8 mouse cellular contexts compared by ENCODE assay signal in the genomic region with DNA sequence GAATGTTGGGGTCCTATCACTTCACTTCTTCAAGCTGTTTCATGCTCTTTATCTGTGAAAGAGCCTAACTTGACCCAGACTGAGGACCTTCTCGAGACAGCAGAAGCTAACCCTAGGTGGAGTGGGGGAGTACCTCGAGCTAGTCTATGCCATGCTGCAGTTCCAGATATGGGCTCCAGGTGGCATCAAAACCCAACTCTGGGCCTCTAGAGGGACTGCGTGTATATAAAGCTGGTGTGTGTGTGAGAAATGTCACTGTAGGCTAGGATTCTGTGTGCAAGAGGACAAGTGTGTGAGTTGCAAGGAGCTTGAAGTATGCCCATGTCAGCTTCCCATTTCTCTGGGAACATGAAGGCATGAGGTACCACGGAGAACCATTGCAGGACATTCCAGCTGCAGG. TPM values are rescaled to one million over a fixed set of nuclear protein-coding genes. Genes with fewer than 3 reads are reported as not detected.
DNase-seq lines count a peak whose midpoint lies in the region; ATAC-seq and TF ChIP-seq lines count a peak whose summit lies in the region.

No protein-coding gene starts in this region.

- TF ChIP-seq CTCF in liver, adult 2 months (IDR thresholded peaks at IDR 0.05; ENCODE audit: low read depth, low read length), result peak; percentile 80

- H3K4me3 ChIP-seq in liver, adult 2 months (ENCODE audit: insufficient read depth, low read depth, low read length), result no peak overlapping the region
- H3K4me3 ChIP-seq in neural tube, embryonic 13.5 days, result no peak overlapping the region

- DNase-seq in 3T3-L1 (ENCODE audit: low read depth, low spot score) (peak; percentile 91), MEL-GATA-1-ER (ENCODE audit: extremely low read depth, low read depth) (peak; percentile 67)
- DNase-seq in cerebellum, adult 8-10 months, result peak; percentile 79
- peak; percentile 85 for DNase-seq in forelimb bud, embryonic 11.5 days (ENCODE audit: low read depth, low spot score)
- DNase-seq in kidney, adult 9 months, result peak; percentile 76
- peak; percentile 37 for DNase-seq in liver, adult 2 months (ENCODE audit: extremely low read depth, low read depth, low spot score)
- peak; percentile 90 for DNase-seq in thymus, postnatal 14 days

- peaks cover 4% of the 10 kb centered on the region for H3K4me1 ChIP-seq in liver, adult 2 months (ENCODE audit: control insufficient read depth, insufficient read depth, low read length)
- H3K4me1 ChIP-seq in neural tube, embryonic 13.5 days (replicated peaks), result peaks cover 79% of the 10 kb centered on the region

- H3K79me2 ChIP-seq in liver, adult 2 months (ENCODE audit: control insufficient read depth, insufficient read depth, low read length), result no peaks in the 10 kb centered on the region

- 25% methylated on average over 4 of the region's 4 CpGs for WGBS in liver, adult 2 months
- WGBS in neural tube, embryonic 13.5 days, result 21% methylated on average over 4 of the region's 4 CpGs

- ATAC-seq in neural tube, embryonic 13.5 days (ENCODE audit: low read depth), result peak; percentile 45; the same call in 1 of the 2 replicates

- no peak overlapping the region for H3K27ac ChIP-seq in liver, adult 2 months (replicated peaks; ENCODE audit: insufficient read depth, low read depth, low read length)
- no peak overlapping the region for H3K27ac ChIP-seq in neural tube, embryonic 13.5 days (replicated peaks)

- H3K9me3 ChIP-seq in neural tube, embryonic 13.5 days, result no peaks in the 10 kb centered on the region

- no peak overlapping the region for H3K9ac ChIP-seq in liver, adult 2 months (ENCODE audit: low read depth, low read length)
- 0 out of 2 replicates have a peak overlapping the region, but pooled peaks have one; percentile 58 for H3K9ac ChIP-seq in neural tube, embryonic 13.5 days

- H3K4me2 ChIP-seq in neural tube, embryonic 13.5 days, result no peak overlapping the region

- H3K27me3 ChIP-seq in liver, adult 2 months (ENCODE audit: control insufficient read depth, insufficient read depth, low read length), result no peaks in the 10 kb centered on the region
- peaks cover 8% of the 10 kb centered on the region; the same call in 1 of the 2 replicates for H3K27me3 ChIP-seq in neural tube, embryonic 13.5 days

- H3K36me3 ChIP-seq in liver, adult 2 months (ENCODE audit: control insufficient read depth, insufficient read depth, low read length), result no peaks in the 10 kb centered on the region
- H3K36me3 ChIP-seq in neural tube, embryonic 13.5 days, result no peaks in the 10 kb centered on the region

- TF ChIP-seq POLR2A in liver, adult 2 months (IDR thresholded peaks at IDR 0.05; ENCODE audit: extremely low read depth, insufficient read depth, low read length), result no peak

RNA-seq across cellular contexts. Expression of a gene that starts 53.2 kb away (rescaled TPM):
- total RNA-seq in liver, adult 2 months (2014; rRNA removed), result 2.6 and 3.6 TPM in 2 replicates
- 8.5 and 10.0 TPM in 2 replicates for polyA plus RNA-seq in liver, adult 2 months (2012; rRNA removed)
- polyA plus RNA-seq in neural tube, embryonic 13.5 days (2015; fragmentation: Nextera tagmentation; extraction: Ambion mirVana), result 17.0 and 17.1 TPM in 2 replicates

Comparison
In these comparisons a context has a peak if more than half of its experiments do, and no peak if none do; other contexts are left out.
1. DNase-seq: peak in every context shown above with its lines; median percentile 91 in 3T3-L1; 90 in thymus, postnatal 14 days; 85 in forelimb bud, embryonic 11.5 days; 79 in cerebellum, adult 8-10 months; 76 in kidney, adult 9 months; 67 in MEL-GATA-1-ER; 37 in liver, adult 2 months.